Mouse (Mus musculus): ENCODE data around the gene Ndufaf4. TPM values are rescaled to one million over a fixed set of nuclear protein-coding genes. Genes with fewer than 3 reads are reported as not detected.
"Not testable (repeated sequence)": the region's sequence is repeated elsewhere in the genome, so short reads cannot be mapped to it uniquely, and the experiment has no call there.

The Ndufaf4 gene
- 46.5 and 56.1 TPM in 2 replicates for polyA plus RNA-seq (2015; fragmentation: Nextera tagmentation; extraction: Ambion mirVana)

DNA sequence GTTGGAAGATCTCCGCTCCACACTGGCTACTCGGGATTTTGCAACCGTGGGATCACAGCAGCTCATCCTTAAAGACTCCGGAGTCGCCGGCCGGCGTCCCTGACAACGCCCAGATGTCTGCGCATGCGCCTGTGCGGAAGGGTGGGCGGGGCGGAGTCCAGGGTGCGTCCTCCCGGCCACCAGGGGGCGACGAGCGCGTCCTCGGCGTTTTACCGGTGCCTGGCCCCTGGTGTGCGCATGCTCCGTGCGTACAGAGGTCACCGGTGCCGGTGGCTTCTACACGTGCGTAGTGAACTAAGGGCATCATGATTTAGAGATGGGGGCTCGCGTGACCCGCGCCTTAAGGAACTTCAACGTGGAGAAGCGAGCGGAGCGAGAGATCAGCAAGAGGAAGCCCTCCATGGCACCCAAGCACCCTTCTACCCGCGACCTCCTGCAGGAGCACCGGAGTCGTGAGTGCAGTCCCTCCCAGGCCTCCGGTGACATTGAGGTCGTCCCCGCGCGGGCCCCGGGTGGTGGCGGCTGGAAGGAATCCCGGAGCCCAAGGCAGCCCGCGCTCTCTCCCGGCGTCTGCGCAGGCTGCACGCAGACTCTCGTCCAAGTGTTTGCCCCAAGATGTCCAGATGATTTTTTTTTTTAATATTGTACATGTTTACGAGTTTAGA, at the start of gene Ndufaf4:
Ndufaf4 (plus strand) TSS at position 233 of the 665 bp plus-strand sequence.
- WGBS = under 1% methylated on average over 58 of the region's 58 CpGs
- no peaks in the 10 kb centered on the region for H3K4me1 ChIP-seq
- H3K4me2 ChIP-seq = peak within 1 kb of the TSS; percentile 88
- no peaks in the 10 kb centered on the region for H3K27me3 ChIP-seq (replicated peaks)
- no peaks in the 10 kb centered on the region for H3K36me3 ChIP-seq
- H3K9me3 ChIP-seq = no peaks in the 10 kb centered on the region
- ATAC-seq (ENCODE audit: insufficient read depth, low FRiP score, low read depth) = peak; percentile 99
- peak within 1 kb of the TSS; percentile 72 for H3K4me3 ChIP-seq (replicated peaks)
- H3K27ac ChIP-seq = peak within 1 kb of the TSS; percentile 53; the same call in 1 of the 2 replicates
- H3K9ac ChIP-seq = peak within 1 kb of the TSS; percentile 78

- peak within 1 kb of the TSS; percentile 90 for H3K4me2 ChIP-seq
- peak within 1 kb of the TSS; percentile 71 for H3K4me3 ChIP-seq (replicated peaks)
- WGBS = under 1% methylated on average over 56 of the region's 63 CpGs
- peak; percentile 89 for ATAC-seq (ENCODE audit: insufficient read depth, low FRiP score, low read depth)
- peak within 1 kb of the TSS; percentile 46 for H3K9ac ChIP-seq
- no peaks in the 10 kb centered on the region for H3K36me3 ChIP-seq
- no peaks in the 10 kb centered on the region for H3K27me3 ChIP-seq (replicated peaks)
- H3K4me1 ChIP-seq = no peaks in the 10 kb centered on the region
- H3K9me3 ChIP-seq = no peaks in the 10 kb centered on the region
- H3K27ac ChIP-seq = peak within 1 kb of the TSS; percentile 35
These were observed 47.2 kb upstream of the Ndufaf4 start, which contains the start of gene Klhl32 for GRCm38 (mm10) chr4:24850401-24851325. Gene Klhl32, minus strand, starts transcription at chr4:24851124.

- H3K36me3 ChIP-seq = no peaks in the 10 kb centered on the region
- H3K4me2 ChIP-seq = no peak overlapping the region
- no peak for ATAC-seq (ENCODE audit: insufficient read depth, low FRiP score, low read depth)
- no peaks in the 10 kb centered on the region for H3K4me1 ChIP-seq
- WGBS = 38% methylated on average over 6 of the region's 6 CpGs
- H3K9me3 ChIP-seq = no peaks in the 10 kb centered on the region
- no peak overlapping the region for H3K9ac ChIP-seq
- H3K4me3 ChIP-seq (replicated peaks) = no peak overlapping the region
- no peak overlapping the region for H3K27ac ChIP-seq
- no peaks in the 10 kb centered on the region for H3K27me3 ChIP-seq (replicated peaks)
These were observed 32.2 kb upstream of the Ndufaf4 start for GRCm38 (mm10) chr4:24865691-24866090.

DNA sequence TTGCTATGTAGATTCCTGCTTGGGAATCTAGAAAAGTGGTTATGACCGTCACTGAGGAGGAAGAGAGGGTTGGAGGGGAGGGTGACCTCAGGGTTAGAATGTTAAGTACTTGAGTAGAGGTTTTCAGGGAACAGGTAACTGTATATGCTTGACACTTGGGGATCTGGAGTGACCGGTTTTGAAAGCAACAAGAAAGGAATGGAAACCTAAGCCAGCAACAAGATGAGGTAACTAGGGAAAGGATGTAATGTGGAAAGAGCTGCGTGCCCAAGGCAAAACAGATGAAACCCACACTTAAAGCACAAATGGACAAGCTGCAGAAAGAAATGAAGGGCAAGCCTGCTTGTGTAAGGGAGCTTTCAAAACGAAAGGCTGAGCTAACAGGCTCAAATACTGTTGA, 28.7 kb upstream of the Ndufaf4 start:
- Histone ChIP-seq H3K36me3 (no peaks in the 10 kb centered on the region), H3K9ac (no peak overlapping the region), H3K4me2 (no peak overlapping the region), H3K9me3 (no peaks in the 10 kb centered on the region), H3K27ac (no peak overlapping the region), H3K4me3 (replicated peaks) (no peak overlapping the region), H3K4me1 (no peaks in the 10 kb centered on the region), H3K27me3 (replicated peaks) (no peaks in the 10 kb centered on the region)
- 45% methylated on average over 4 of the region's 4 CpGs for WGBS
- ATAC-seq (ENCODE audit: insufficient read depth, low FRiP score, low read depth) = no peak

DNA sequence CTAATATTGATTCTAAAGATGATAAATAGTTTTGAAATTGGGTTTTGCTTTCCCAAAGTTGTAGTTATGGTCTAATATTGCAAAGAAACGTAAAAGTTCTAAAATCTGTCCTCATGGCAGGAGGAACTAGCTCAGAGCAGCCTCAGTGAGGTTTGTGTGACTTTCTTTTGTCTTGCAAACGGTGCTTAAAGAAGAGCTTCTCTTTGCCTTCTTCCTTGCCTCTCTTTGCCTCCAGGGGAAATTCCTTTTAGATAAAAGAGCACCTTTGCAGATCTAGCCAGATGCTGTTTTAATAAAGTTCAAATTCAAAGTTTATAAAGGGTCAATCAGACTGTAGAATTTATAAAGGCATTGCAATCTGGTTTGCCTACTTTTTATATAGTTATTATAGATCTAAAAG, 8.5 kb upstream of the Ndufaf4 start:
- not testable (repeated sequence) for ATAC-seq (ENCODE audit: insufficient read depth, low FRiP score, low read depth); H3K36me3 ChIP-seq; H3K4me2 ChIP-seq; H3K4me3 ChIP-seq (replicated peaks); H3K9ac ChIP-seq; H3K4me1 ChIP-seq; H3K9me3 ChIP-seq; H3K27ac ChIP-seq; H3K27me3 ChIP-seq (replicated peaks)
- 37% methylated on average over 2 of the region's 2 CpGs for WGBS

DNA sequence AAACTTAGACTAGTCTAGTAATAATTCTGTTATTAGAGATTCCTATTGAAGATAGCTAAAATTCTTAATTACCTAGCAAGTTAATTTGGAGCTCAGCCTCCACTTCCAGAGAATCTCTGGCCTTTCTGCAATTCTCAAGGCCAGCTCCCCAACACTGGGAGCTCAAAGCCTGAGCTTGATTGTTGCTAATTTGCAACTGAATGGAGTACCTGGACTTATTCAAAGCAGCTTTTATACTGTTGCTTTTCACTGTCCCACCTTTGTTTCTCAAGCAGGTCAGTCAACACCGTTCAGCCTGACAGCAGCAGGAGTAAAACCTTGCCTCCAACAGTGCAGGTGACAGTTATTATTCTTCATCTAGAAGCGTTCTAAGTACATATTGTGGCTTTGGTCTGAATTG, 5.6 kb upstream of the Ndufaf4 start:
- not testable (repeated sequence) for H3K9me3 ChIP-seq; H3K27me3 ChIP-seq (replicated peaks); H3K4me3 ChIP-seq (replicated peaks); ATAC-seq (ENCODE audit: insufficient read depth, low FRiP score, low read depth); H3K36me3 ChIP-seq; H3K4me1 ChIP-seq; H3K4me2 ChIP-seq; H3K9ac ChIP-seq; H3K27ac ChIP-seq
- WGBS = 81% methylated on average over 2 of the region's 2 CpGs

DNA sequence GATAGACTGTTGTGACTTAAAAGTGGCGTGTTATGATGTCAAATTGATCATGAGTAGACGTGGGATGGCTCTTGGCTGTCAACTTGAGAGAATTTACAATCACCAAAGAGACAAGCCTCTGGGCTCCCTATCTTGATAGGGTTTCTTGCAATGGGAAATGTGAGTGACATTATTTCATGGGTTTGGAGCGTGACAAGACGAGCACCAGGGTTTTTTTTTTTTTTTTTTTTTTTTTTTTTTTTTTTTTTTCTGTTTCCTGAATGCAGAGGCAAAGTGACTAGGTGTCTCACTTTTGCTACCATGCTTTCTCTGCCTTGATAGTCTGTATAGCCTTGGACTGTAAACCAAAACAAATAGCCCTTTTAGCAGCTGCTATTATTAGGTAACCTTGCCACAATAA, 3.3 kb upstream of the Ndufaf4 start:
- WGBS = 69% methylated on average over 4 of the region's 4 CpGs

GRCm38 (mm10) chr4:24896829-24897228, 1.1 kb upstream of the Ndufaf4 start:
- ATAC-seq (ENCODE audit: insufficient read depth, low FRiP score, low read depth) = no peak

More for the DNA sequence above, 3.3 kb upstream of the Ndufaf4 start:
- H3K4me3 ChIP-seq (replicated peaks) = no peak overlapping the region
- H3K9ac ChIP-seq = no peak overlapping the region
- no peak overlapping the region for H3K4me2 ChIP-seq
- no peaks in the 10 kb centered on the region for H3K27me3 ChIP-seq (replicated peaks)
- H3K27ac ChIP-seq = no peak overlapping the region
- H3K36me3 ChIP-seq = no peaks in the 10 kb centered on the region
- ATAC-seq (ENCODE audit: insufficient read depth, low FRiP score, low read depth) = no peak
- H3K4me1 ChIP-seq = no peaks in the 10 kb centered on the region
- H3K9me3 ChIP-seq = no peaks in the 10 kb centered on the region

GRCm38 (mm10) chr4:24897351-24897750, 532 bp upstream of the Ndufaf4 start:
- Histone ChIP-seq H3K9me3 (no peaks in the 10 kb centered on the region), H3K4me3 (replicated peaks) (peak overlapping the region; percentile 72), H3K4me2 (peak overlapping the region; percentile 88), H3K9ac (no peak overlapping the region; the same call in 1 of the 2 replicates), H3K4me1 (no peaks in the 10 kb centered on the region), H3K27ac (no peak overlapping the region), H3K36me3 (no peaks in the 10 kb centered on the region), H3K27me3 (replicated peaks) (no peaks in the 10 kb centered on the region)
- 16% methylated on average over 7 of the region's 7 CpGs for WGBS
- ATAC-seq (ENCODE audit: insufficient read depth, low FRiP score, low read depth) = no peak

More at GRCm38 (mm10) chr4:24896829-24897228, 1.1 kb upstream of the Ndufaf4 start:
- 0% methylated on average over 1 of the region's 1 CpGs for WGBS
- Histone ChIP-seq H3K4me3 (replicated peaks) (no peak overlapping the region), H3K36me3 (no peaks in the 10 kb centered on the region), H3K4me2 (peak overlapping the region; percentile 88; the same call in 1 of the 2 replicates), H3K27ac (no peak overlapping the region), H3K9me3 (no peaks in the 10 kb centered on the region), H3K4me1 (no peaks in the 10 kb centered on the region), H3K27me3 (replicated peaks) (no peaks in the 10 kb centered on the region), H3K9ac (no peak overlapping the region)

GRCm38 (mm10) chr4:24898636-24899035, 753 bp downstream of the Ndufaf4 start:
- WGBS = 21% methylated on average over 8 of the region's 8 CpGs
- Histone ChIP-seq H3K9ac (peak overlapping the region; percentile 17; the same call in 1 of the 2 replicates), H3K36me3 (no peaks in the 10 kb centered on the region), H3K27me3 (replicated peaks) (no peaks in the 10 kb centered on the region), H3K27ac (no peak overlapping the region), H3K4me3 (replicated peaks) (peak overlapping the region; percentile 72), H3K4me2 (peak overlapping the region; percentile 88), H3K4me1 (no peaks in the 10 kb centered on the region), H3K9me3 (no peaks in the 10 kb centered on the region)
- ATAC-seq (ENCODE audit: insufficient read depth, low FRiP score, low read depth) = no peak

GRCm38 (mm10) chr4:24899146-24899545, 1.3 kb downstream of the Ndufaf4 start:
- H3K9ac ChIP-seq = 0 out of 2 replicates have a peak overlapping the region, but pooled peaks have one; percentile 1
- ATAC-seq (ENCODE audit: insufficient read depth, low FRiP score, low read depth) = no peak
- no peaks in the 10 kb centered on the region for H3K4me1 ChIP-seq
- H3K36me3 ChIP-seq = no peaks in the 10 kb centered on the region
- no peaks in the 10 kb centered on the region for H3K9me3 ChIP-seq
- 41% methylated on average over 4 of the region's 4 CpGs for WGBS
- no peaks in the 10 kb centered on the region for H3K27me3 ChIP-seq (replicated peaks)
- H3K4me3 ChIP-seq (replicated peaks) = peak overlapping the region; percentile 72
- H3K27ac ChIP-seq = no peak overlapping the region
- H3K4me2 ChIP-seq = peak overlapping the region; percentile 88

DNA sequence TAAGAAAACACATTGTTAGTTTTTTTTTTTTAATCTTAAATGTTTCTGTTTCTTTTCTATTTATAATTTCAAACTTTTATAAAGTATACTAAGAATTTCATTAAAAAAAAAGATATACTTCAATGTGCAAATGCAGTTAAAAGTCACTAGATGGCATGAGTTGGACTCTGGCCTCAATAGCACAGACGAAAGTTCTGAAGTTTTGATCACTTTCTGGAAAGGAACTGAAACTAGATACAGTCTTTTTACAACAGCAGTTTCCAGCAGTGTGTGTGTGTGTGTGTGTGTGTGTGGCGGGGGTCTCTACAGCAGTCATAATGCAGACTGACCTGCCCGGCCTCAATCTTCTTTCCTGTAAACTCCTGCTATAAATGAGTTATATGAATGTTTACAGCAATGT, 9.9 kb downstream of the Ndufaf4 start:
- Histone ChIP-seq H3K4me2 (no peak overlapping the region), H3K27ac (no peak overlapping the region), H3K36me3 (no peaks in the 10 kb centered on the region), H3K4me1 (no peaks in the 10 kb centered on the region), H3K27me3 (replicated peaks) (no peaks in the 10 kb centered on the region), H3K9ac (no peak overlapping the region), H3K9me3 (no peaks in the 10 kb centered on the region), H3K4me3 (replicated peaks) (no peak overlapping the region)
- no peak for ATAC-seq (ENCODE audit: insufficient read depth, low FRiP score, low read depth)
- 56% methylated on average over 3 of the region's 3 CpGs for WGBS
